Mouse (Mus musculus): ENCODE data around the gene Ppm1h.

Ppm1h gene

GRCm38 (mm10) chr10:122678541-122679436 lies at the start of gene Ppm1h:
Gene Ppm1h, plus strand, starts transcription at chr10:122678762.
- peak; percentile 24 to 60 for DNase-seq (ENCODE audit: low spot score in 2 of 2)

GRCm38 (mm10) chr10:122629003-122629402 lies 49.6 kb upstream of the Ppm1h start:
- DNase-seq (ENCODE audit: low spot score in 2 of 2): no peak

GRCm38 (mm10) chr10:122639879-122640278 lies 38.7 kb upstream of the Ppm1h start:
- no peak for DNase-seq (ENCODE audit: low spot score in 2 of 2)

GRCm38 (mm10) chr10:122641263-122641795 lies 37.2 kb upstream of the Ppm1h start:
- no peak for DNase-seq (ENCODE audit: low spot score in 2 of 2)

GRCm38 (mm10) chr10:122642125-122642524 lies 36.4 kb upstream of the Ppm1h start:
- no peak for DNase-seq (ENCODE audit: low spot score in 2 of 2)

GRCm38 (mm10) chr10:122651932-122652331 lies 26.6 kb upstream of the Ppm1h start:
- peak in 1 of 2 experiments; percentile 14 for DNase-seq (ENCODE audit: low spot score in 2 of 2)

GRCm38 (mm10) chr10:122652578-122652977 lies 26.0 kb upstream of the Ppm1h start:
- DNase-seq (ENCODE audit: low spot score in 2 of 2): no peak

GRCm38 (mm10) chr10:122665652-122666051 lies 12.9 kb upstream of the Ppm1h start:
- no peak for DNase-seq (ENCODE audit: low spot score in 2 of 2)

GRCm38 (mm10) chr10:122671253-122671652 lies 7.3 kb upstream of the Ppm1h start:
- no peak for DNase-seq (ENCODE audit: low spot score in 2 of 2)

- DNase-seq (ENCODE audit: low spot score in 2 of 2): no peak
Observed at GRCm38 (mm10) chr10:122672044-122672443, 6.5 kb upstream of the Ppm1h start.

GRCm38 (mm10) chr10:122679437-122680045 lies 979 bp downstream of the Ppm1h start:
- peak; percentile 5 to 35 for DNase-seq (ENCODE audit: low spot score in 2 of 2)

- DNase-seq (ENCODE audit: low spot score in 2 of 2): no peak
Observed at GRCm38 (mm10) chr10:122680387-122681084, 2.0 kb downstream of the Ppm1h start.

- DNase-seq (ENCODE audit: low spot score in 2 of 2): no peak
Observed at GRCm38 (mm10) chr10:122681085-122681408, 2.5 kb downstream of the Ppm1h start.

- no peak for DNase-seq (ENCODE audit: low spot score in 2 of 2)
Observed at GRCm38 (mm10) chr10:122683819-122684330, 5.3 kb downstream of the Ppm1h start.

GRCm38 (mm10) chr10:122685297-122685696 lies 6.7 kb downstream of the Ppm1h start:
- DNase-seq (ENCODE audit: low spot score in 2 of 2): no peak

- no peak for DNase-seq (ENCODE audit: low spot score in 2 of 2)
Observed at GRCm38 (mm10) chr10:122685836-122686531, 7.4 kb downstream of the Ppm1h start.

- no peak for DNase-seq (ENCODE audit: low spot score in 2 of 2)
Observed at GRCm38 (mm10) chr10:122690698-122691097, 12.1 kb downstream of the Ppm1h start.

GRCm38 (mm10) chr10:122693158-122693777 lies 14.7 kb downstream of the Ppm1h start:
- no peak for DNase-seq (ENCODE audit: low spot score in 2 of 2)

- no peak for DNase-seq (ENCODE audit: low spot score in 2 of 2)
Observed at GRCm38 (mm10) chr10:122693911-122694618, 15.5 kb downstream of the Ppm1h start.

GRCm38 (mm10) chr10:122696335-122696734 lies 17.8 kb downstream of the Ppm1h start:
- DNase-seq (ENCODE audit: low spot score in 2 of 2): no peak
